Mouse (Mus musculus): ENCODE measurements around the gene Asb13.

DNA sequence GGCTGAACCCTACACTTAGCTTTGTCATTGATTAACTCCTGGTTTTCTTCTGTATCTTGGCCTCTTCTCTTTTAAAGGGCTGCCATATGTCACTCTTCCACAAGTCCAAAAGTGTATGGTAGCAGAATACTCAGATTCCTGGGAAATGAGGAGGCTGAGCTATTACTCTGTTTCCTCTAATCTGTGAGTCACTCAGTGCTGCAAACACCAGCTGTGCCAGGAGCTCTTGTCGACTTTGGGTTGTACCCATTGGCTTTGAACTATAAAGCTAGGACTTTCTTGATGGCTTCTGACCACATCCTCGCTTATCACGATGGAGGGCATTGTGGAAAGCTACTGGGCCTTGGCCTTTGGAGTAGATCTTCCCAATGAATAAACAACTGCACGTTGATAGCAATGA is 45.3 kb downstream of the Asb13 start:
- TF ChIP-seq CTCF (IDR thresholded peaks at IDR 0.05; ENCODE audit: extremely low read depth, insufficient read depth, insufficient read length, insufficient replicate concordance) (no peak), POLR2A (IDR thresholded peaks at IDR 0.05; ENCODE audit: low read depth, low read length) (no peak)

Data from spleen, adult 2 months (tissue).